Mouse (Mus musculus): ENCODE measurements around the gene F2rl2.

DNA sequence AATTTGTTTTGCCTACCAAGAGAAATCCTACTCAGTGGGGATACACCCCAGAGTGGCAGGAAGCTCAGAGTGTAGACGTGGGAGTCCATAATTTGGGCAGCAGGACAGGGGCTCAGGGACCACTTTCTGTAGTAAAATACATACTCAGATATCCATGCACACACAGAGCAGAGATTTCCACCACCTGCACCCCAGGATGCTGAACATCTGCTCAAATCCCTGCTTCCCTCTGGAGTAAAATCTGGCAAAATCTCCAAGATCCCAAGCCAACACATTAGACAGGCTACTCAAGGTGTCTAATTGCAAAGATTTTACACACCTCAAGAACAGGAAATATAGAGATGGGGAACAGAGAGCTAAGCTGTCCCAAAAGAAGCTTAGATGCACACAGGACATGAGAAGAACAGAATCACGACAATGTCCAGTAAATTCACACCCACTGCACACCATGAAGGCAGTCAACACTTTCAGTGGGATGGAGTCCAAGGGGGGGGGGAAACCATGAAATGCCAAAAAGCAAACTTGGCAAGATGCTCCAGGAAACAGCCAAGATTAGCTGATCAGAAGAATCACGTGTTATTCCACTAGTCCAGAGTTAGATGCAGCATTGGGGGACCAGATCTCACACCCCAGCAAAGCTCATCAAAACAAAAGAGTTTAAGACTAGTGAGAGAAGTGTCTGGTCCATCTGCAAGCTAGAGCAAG is 17.8 kb downstream of the F2rl2 start:
- TF ChIP-seq CTCF (IDR thresholded peaks at IDR 0.05; ENCODE audit: insufficient read depth, low read length): no peak
- TF ChIP-seq POLR2A (IDR thresholded peaks at IDR 0.05; ENCODE audit: borderline replicate concordance, extremely low read depth, low read depth, low read length): no peak

Measured in lung, adult 2 months (tissue).